Mouse (Mus musculus): Measurements from ENCODE around the gene Utp4. TPM values are rescaled to one million over a fixed set of nuclear protein-coding genes. Genes with fewer than 3 reads are reported as not detected.

Gene Utp4
- total and polyA plus RNA-seq, 3 experiments: 80.6 to 202 (median 156) TPM

- dilution Hi-C loops (cut with MboI; ENCODE audit: extremely low pct_ligation_motif_present, extremely low pct_unique_long_range_greater_than_20kb, low sequenced_read_pairs): no loop called here
- no peaks in the 10 kb centered on the region for H3K4me1 ChIP-seq (ENCODE audit: control insufficient read depth in 1 of 2, insufficient read depth in 2 of 2)
- H3K4me3 ChIP-seq (replicated peaks in 1 of 3; ENCODE audit: low read depth in 2 of 3, low read length in 2 of 3, poor library complexity in 1 of 3): no peak overlapping the region
- in situ Hi-C loops (cut with MboI; ENCODE audit: low pct_ligation_motif_present, low pct_unique_long_range_greater_than_20kb, low sequenced_read_pairs): no loop called here
- H3K36me3 ChIP-seq (replicated peaks in 1 of 2; ENCODE audit: control insufficient read depth in 1 of 2, insufficient read depth in 1 of 2, low read length in 1 of 2): peaks cover 82 to 84% of the 10 kb centered on the region in 2 experiments
- DNase-seq (ENCODE audit: extremely low read depth): no peak
- no peak for TF ChIP-seq CHD1 (IDR thresholded peaks at IDR 0.05; ENCODE audit: low read depth, low read length)
- no peak for TF ChIP-seq MAFK (IDR thresholded peaks at IDR 0.05; ENCODE audit: insufficient replicate concordance, low read length)
- TF ChIP-seq CTCF (conservative IDR thresholded peaks at IDR 0.05 in 1 of 2, IDR thresholded peaks at IDR 0.05 in 1 of 2; ENCODE audit: low read depth in 2 of 2, low read length in 2 of 2): no peak
- no peak for TF ChIP-seq ZNF384 (IDR thresholded peaks at IDR 0.05; ENCODE audit: low read depth, low read length)
- TF ChIP-seq USF2 (conservative IDR thresholded peaks at IDR 0.05; ENCODE audit: low read depth, low read length): no peak
- no peak for TF ChIP-seq TBP (conservative IDR thresholded peaks at IDR 0.05; ENCODE audit: low read depth, low read length)
- 0 out of 2 replicates have a peak, but pooled peaks cover 5% of the 10 kb centered on the region for H3K79me2 ChIP-seq (replicated peaks; ENCODE audit: control insufficient read depth, extremely low read depth, insufficient read depth, poor library complexity, severe bottlenecking)
- no peak overlapping the region for H3K9ac ChIP-seq (ENCODE audit: insufficient read depth, low read depth)
- H3K9me3 ChIP-seq (replicated peaks; ENCODE audit: low read length): no peaks in the 10 kb centered on the region
- no peak overlapping the region for H3K4me2 ChIP-seq (ENCODE audit: insufficient read depth, low read depth, poor library complexity, severe bottlenecking)
- H3K27me3 ChIP-seq (replicated peaks): no peaks in the 10 kb centered on the region
- H3K27ac ChIP-seq (ENCODE audit: insufficient read depth, low read depth): no peak overlapping the region
These were observed 14.9 kb downstream of the Utp4 start for GRCm38 (mm10) chr8:106908291-106908690.

GRCm38 (mm10) chr8:106913631-106914030, 20.2 kb downstream of the Utp4 start:
- Histone ChIP-seq H3K27ac (ENCODE audit: insufficient read depth, low read depth) (no peak overlapping the region), H3K36me3 (replicated peaks in 1 of 2; ENCODE audit: control insufficient read depth in 1 of 2, insufficient read depth in 1 of 2, low read length in 1 of 2) (peaks cover 80 to 81% of the 10 kb centered on the region in 2 experiments), H3K4me2 (ENCODE audit: insufficient read depth, low read depth, poor library complexity, severe bottlenecking) (no peak overlapping the region), H3K4me3 (replicated peaks in 1 of 3; ENCODE audit: low read depth in 2 of 3, low read length in 2 of 3, poor library complexity in 1 of 3) (no peak overlapping the region), H3K4me1 (ENCODE audit: control insufficient read depth in 1 of 2, insufficient read depth in 2 of 2) (no peaks in the 10 kb centered on the region), H3K9me3 (replicated peaks; ENCODE audit: low read length) (no peaks in the 10 kb centered on the region), H3K9ac (ENCODE audit: insufficient read depth, low read depth) (no peak overlapping the region), H3K27me3 (replicated peaks) (no peaks in the 10 kb centered on the region), H3K79me2 (replicated peaks; ENCODE audit: control insufficient read depth, extremely low read depth, insufficient read depth, poor library complexity, severe bottlenecking) (0 out of 2 replicates have a peak, but pooled peaks cover 3% of the 10 kb centered on the region)
- TF ChIP-seq JUND (conservative IDR thresholded peaks at IDR 0.05; ENCODE audit: low read depth, low read length) (no peak), MYC (IDR thresholded peaks at IDR 0.05; ENCODE audit: low read depth, low read length) (no peak), USF2 (conservative IDR thresholded peaks at IDR 0.05; ENCODE audit: low read depth, low read length) (no peak), ETS1 (conservative IDR thresholded peaks at IDR 0.05; ENCODE audit: low read depth, low read length) (no peak), SIN3A (IDR thresholded peaks at IDR 0.05; ENCODE audit: low read length) (no peak), TBP (conservative IDR thresholded peaks at IDR 0.05; ENCODE audit: low read depth, low read length) (no peak), JUN (IDR thresholded peaks at IDR 0.05; ENCODE audit: insufficient read depth, low read depth, low read length) (no peak), ELF1 (IDR thresholded peaks at IDR 0.05; ENCODE audit: low read depth, low read length) (no peak), TCF12 (IDR thresholded peaks at IDR 0.05; ENCODE audit: low read depth, low read length) (no peak), MAFK (IDR thresholded peaks at IDR 0.05; ENCODE audit: insufficient replicate concordance, low read length) (no peak)
- dilution Hi-C loops (cut with MboI; ENCODE audit: extremely low pct_ligation_motif_present, extremely low pct_unique_long_range_greater_than_20kb, low sequenced_read_pairs): no loop called here
- DNase-seq (ENCODE audit: extremely low read depth): no peak
- in situ Hi-C loops (cut with MboI; ENCODE audit: low pct_ligation_motif_present, low pct_unique_long_range_greater_than_20kb, low sequenced_read_pairs): no loop called here

Data from CH12.LX (cell line).